Mouse (Mus musculus): ENCODE measurements around the gene Emilin2. TPM values are rescaled to one million over a fixed set of nuclear protein-coding genes. Genes with fewer than 3 reads are reported as not detected.

Emilin2 gene
- polyA plus RNA-seq, 1 experiment: 2.6 TPM

GRCm38 (mm10) chr17:71223676-71224075 is 88.1 kb downstream of the Emilin2 start:
- no peak overlapping the region for H3K27ac ChIP-seq (ENCODE audit: insufficient read depth, low read length)
- H3K9ac ChIP-seq (ENCODE audit: low read depth, poor library complexity, severe bottlenecking): no peak overlapping the region
- no peaks in the 10 kb centered on the region for H3K36me3 ChIP-seq (ENCODE audit: control insufficient read depth, insufficient read depth, low read length, poor library complexity, severe bottlenecking)
- no peak overlapping the region for H3K4me3 ChIP-seq (ENCODE audit: low read depth, low read length)
- TF ChIP-seq EP300 (IDR thresholded peaks at IDR 0.05; ENCODE audit: insufficient read depth, low read depth, low read length): no peak
- TF ChIP-seq CTCF (IDR thresholded peaks at IDR 0.05; ENCODE audit: low read depth, low read length): no peak
- no peak for TF ChIP-seq POLR2A (IDR thresholded peaks at IDR 0.05; ENCODE audit: insufficient read depth, low read length)
- H3K4me1 ChIP-seq (ENCODE audit: control insufficient read depth, insufficient read depth, low read length): no peaks in the 10 kb centered on the region
- H3K9me3 ChIP-seq (replicated peaks; ENCODE audit: control insufficient read depth, insufficient read depth, low read length, poor library complexity, severe bottlenecking): no peaks in the 10 kb centered on the region
- no peaks in the 10 kb centered on the region for H3K27me3 ChIP-seq (ENCODE audit: control insufficient read depth, insufficient read depth, low read length, poor library complexity, severe bottlenecking)

- no peak overlapping the region for H3K9ac ChIP-seq (ENCODE audit: low read depth, poor library complexity, severe bottlenecking)
- no peak overlapping the region for H3K27ac ChIP-seq (ENCODE audit: insufficient read depth, low read length)
- no peak overlapping the region for H3K4me3 ChIP-seq (ENCODE audit: low read depth, low read length)
- no peaks in the 10 kb centered on the region for H3K27me3 ChIP-seq (ENCODE audit: control insufficient read depth, insufficient read depth, low read length, poor library complexity, severe bottlenecking)
- H3K9me3 ChIP-seq (replicated peaks; ENCODE audit: control insufficient read depth, insufficient read depth, low read length, poor library complexity, severe bottlenecking): no peaks in the 10 kb centered on the region
- TF ChIP-seq EP300 (IDR thresholded peaks at IDR 0.05; ENCODE audit: insufficient read depth, low read depth, low read length) (no peak), POLR2A (IDR thresholded peaks at IDR 0.05; ENCODE audit: insufficient read depth, low read length) (no peak), CTCF (IDR thresholded peaks at IDR 0.05; ENCODE audit: low read depth, low read length) (no peak)
- H3K4me1 ChIP-seq (ENCODE audit: control insufficient read depth, insufficient read depth, low read length): no peaks in the 10 kb centered on the region
- no peaks in the 10 kb centered on the region for H3K36me3 ChIP-seq (ENCODE audit: control insufficient read depth, insufficient read depth, low read length, poor library complexity, severe bottlenecking)
These were observed 90.4 kb downstream of the Emilin2 start for GRCm38 (mm10) chr17:71221383-71221782.

GRCm38 (mm10) chr17:71217111-71217685 is 94.6 kb downstream of the Emilin2 start:
- Histone ChIP-seq H3K9ac (ENCODE audit: low read depth, poor library complexity, severe bottlenecking) (no peak overlapping the region), H3K4me3 (ENCODE audit: low read depth, low read length) (no peak overlapping the region), H3K4me1 (ENCODE audit: control insufficient read depth, insufficient read depth, low read length) (no peaks in the 10 kb centered on the region), H3K27ac (ENCODE audit: insufficient read depth, low read length) (no peak overlapping the region), H3K9me3 (replicated peaks; ENCODE audit: control insufficient read depth, insufficient read depth, low read length, poor library complexity, severe bottlenecking) (no peaks in the 10 kb centered on the region), H3K27me3 (ENCODE audit: control insufficient read depth, insufficient read depth, low read length, poor library complexity, severe bottlenecking) (no peaks in the 10 kb centered on the region), H3K36me3 (ENCODE audit: control insufficient read depth, insufficient read depth, low read length, poor library complexity, severe bottlenecking) (no peaks in the 10 kb centered on the region)
- no peak for TF ChIP-seq CTCF (IDR thresholded peaks at IDR 0.05; ENCODE audit: low read depth, low read length)
- TF ChIP-seq POLR2A (IDR thresholded peaks at IDR 0.05; ENCODE audit: insufficient read depth, low read length): no peak
- TF ChIP-seq EP300 (IDR thresholded peaks at IDR 0.05; ENCODE audit: insufficient read depth, low read depth, low read length): no peak

- no peaks in the 10 kb centered on the region for H3K9me3 ChIP-seq (replicated peaks; ENCODE audit: control insufficient read depth, insufficient read depth, low read length, poor library complexity, severe bottlenecking)
- no peak for TF ChIP-seq POLR2A (IDR thresholded peaks at IDR 0.05; ENCODE audit: insufficient read depth, low read length)
- no peak for TF ChIP-seq EP300 (IDR thresholded peaks at IDR 0.05; ENCODE audit: insufficient read depth, low read depth, low read length)
- TF ChIP-seq CTCF (IDR thresholded peaks at IDR 0.05; ENCODE audit: low read depth, low read length): no peak
- no peak overlapping the region for H3K4me3 ChIP-seq (ENCODE audit: low read depth, low read length)
- no peaks in the 10 kb centered on the region for H3K4me1 ChIP-seq (ENCODE audit: control insufficient read depth, insufficient read depth, low read length)
- H3K27me3 ChIP-seq (ENCODE audit: control insufficient read depth, insufficient read depth, low read length, poor library complexity, severe bottlenecking): no peaks in the 10 kb centered on the region
- no peak overlapping the region for H3K27ac ChIP-seq (ENCODE audit: insufficient read depth, low read length)
- H3K36me3 ChIP-seq (ENCODE audit: control insufficient read depth, insufficient read depth, low read length, poor library complexity, severe bottlenecking): no peaks in the 10 kb centered on the region
- H3K9ac ChIP-seq (ENCODE audit: low read depth, poor library complexity, severe bottlenecking): no peak overlapping the region
These were observed 95.5 kb downstream of the Emilin2 start for GRCm38 (mm10) chr17:71216263-71216662.

GRCm38 (mm10) chr17:71215241-71215839 is 96.4 kb downstream of the Emilin2 start:
- Histone ChIP-seq H3K9me3 (replicated peaks; ENCODE audit: control insufficient read depth, insufficient read depth, low read length, poor library complexity, severe bottlenecking) (no peaks in the 10 kb centered on the region), H3K27ac (ENCODE audit: insufficient read depth, low read length) (no peak overlapping the region), H3K4me1 (ENCODE audit: control insufficient read depth, insufficient read depth, low read length) (no peaks in the 10 kb centered on the region), H3K36me3 (ENCODE audit: control insufficient read depth, insufficient read depth, low read length, poor library complexity, severe bottlenecking) (no peaks in the 10 kb centered on the region), H3K4me3 (ENCODE audit: low read depth, low read length) (no peak overlapping the region), H3K27me3 (ENCODE audit: control insufficient read depth, insufficient read depth, low read length, poor library complexity, severe bottlenecking) (no peaks in the 10 kb centered on the region), H3K9ac (ENCODE audit: low read depth, poor library complexity, severe bottlenecking) (no peak overlapping the region)
- TF ChIP-seq CTCF (IDR thresholded peaks at IDR 0.05; ENCODE audit: low read depth, low read length) (no peak), EP300 (IDR thresholded peaks at IDR 0.05; ENCODE audit: insufficient read depth, low read depth, low read length) (no peak), POLR2A (IDR thresholded peaks at IDR 0.05; ENCODE audit: insufficient read depth, low read length) (no peak)

- Histone ChIP-seq H3K9ac (ENCODE audit: low read depth, poor library complexity, severe bottlenecking) (no peak overlapping the region), H3K27me3 (ENCODE audit: control insufficient read depth, insufficient read depth, low read length, poor library complexity, severe bottlenecking) (no peaks in the 10 kb centered on the region), H3K4me1 (ENCODE audit: control insufficient read depth, insufficient read depth, low read length) (no peaks in the 10 kb centered on the region), H3K4me3 (ENCODE audit: low read depth, low read length) (no peak overlapping the region), H3K36me3 (ENCODE audit: control insufficient read depth, insufficient read depth, low read length, poor library complexity, severe bottlenecking) (no peaks in the 10 kb centered on the region), H3K27ac (ENCODE audit: insufficient read depth, low read length) (no peak overlapping the region), H3K9me3 (replicated peaks; ENCODE audit: control insufficient read depth, insufficient read depth, low read length, poor library complexity, severe bottlenecking) (no peaks in the 10 kb centered on the region)
- TF ChIP-seq EP300 (IDR thresholded peaks at IDR 0.05; ENCODE audit: insufficient read depth, low read depth, low read length) (no peak), CTCF (IDR thresholded peaks at IDR 0.05; ENCODE audit: low read depth, low read length) (no peak), POLR2A (IDR thresholded peaks at IDR 0.05; ENCODE audit: insufficient read depth, low read length) (no peak)
These were observed 97.1 kb downstream of the Emilin2 start for GRCm38 (mm10) chr17:71214514-71215240.
